Mouse (Mus musculus) liver, adult 2 months (tissue): ENCODE data around the gene Prrt1.

Experiments
- CTCF ChIP-seq: fragments of 200-500 bp; IDR thresholded peaks from 2 replicates; pipeline ENCODE4 v1.5.1; 2011; ENCODE audit warnings: low read depth, low read length, control low read depth
- POLR2A ChIP-seq: fragments of 200-500 bp; IDR thresholded peaks from 2 replicates; pipeline ENCODE4 v1.6.1; 2011; ENCODE audit warnings: low read length, control low read depth; ENCODE audit not compliant: insufficient read depth; ENCODE audit errors: extremely low read depth

DNA sequence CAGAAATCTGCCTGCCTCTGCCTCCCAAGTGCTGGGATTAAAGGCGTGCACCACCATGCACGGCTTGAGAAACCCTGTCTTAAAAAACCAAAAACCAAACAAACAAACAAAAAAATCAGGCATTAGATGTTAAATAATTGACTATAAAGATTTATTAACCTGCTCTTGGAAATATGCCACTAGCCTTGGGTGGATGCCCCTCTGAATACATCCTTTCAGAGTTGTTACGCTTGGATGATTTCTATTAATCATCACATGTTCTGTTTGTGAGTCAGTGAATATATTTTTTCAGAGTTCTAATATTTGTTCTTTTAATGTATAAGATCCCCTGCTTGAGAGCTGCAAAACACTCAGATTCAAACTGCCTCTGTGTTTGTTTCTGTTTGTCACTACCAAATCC is 4.4 kb upstream of the Prrt1 start:
- TF ChIP-seq CTCF, result no peak
- no peak for TF ChIP-seq POLR2A
